Mouse (Mus musculus): ENCODE data around the gene Adgrg1. TPM values are rescaled to one million over a fixed set of nuclear protein-coding genes. Genes with fewer than 3 reads are reported as not detected.
"Not testable (repeated sequence)": the region's sequence is repeated elsewhere in the genome, so short reads cannot be mapped to it uniquely, and the experiment has no call there.

The Adgrg1 gene
- polyA plus RNA-seq, 1 experiment from 2014 or later: 107 TPM

- Histone ChIP-seq H3K4me1 (peaks cover 29% of the 10 kb centered on the region), H3K36me3 (replicated peaks) (no peaks in the 10 kb centered on the region), H3K9me3 (no peaks in the 10 kb centered on the region; the same call in 1 of the 2 replicates), H3K27me3 (ENCODE audit: poor library complexity, severe bottlenecking) (no peaks in the 10 kb centered on the region), H3K27ac (no peak overlapping the region), H3K4me3 (no peak overlapping the region)
- DNase-seq (ENCODE audit: extremely low spot score, low spot score): no peak
- WGBS: 82% methylated on average over 2 of the region's 2 CpGs
Measured at GRCm38 (mm10) chr8:95025421-95025820, 50.9 kb downstream of the Adgrg1 start.

- not testable (repeated sequence) for DNase-seq (ENCODE audit: extremely low spot score, low spot score); H3K36me3 ChIP-seq (replicated peaks)
- WGBS: 55% methylated on average over 7 of the region's 7 CpGs
Measured at GRCm38 (mm10) chr8:95028391-95028790, 53.8 kb downstream of the Adgrg1 start.

GRCm38 (mm10) chr8:95037106-95037925 is 62.8 kb downstream of the Adgrg1 start:
- Histone ChIP-seq H3K4me3 (no peak overlapping the region), H3K27me3 (ENCODE audit: poor library complexity, severe bottlenecking) (no peaks in the 10 kb centered on the region), H3K9me3 (no peaks in the 10 kb centered on the region), H3K4me1 (0 out of 2 replicates have a peak, but pooled peaks cover 4% of the 10 kb centered on the region), H3K36me3 (replicated peaks) (no peaks in the 10 kb centered on the region), H3K27ac (no peak overlapping the region)
- WGBS: 76% methylated on average over 7 of the region's 7 CpGs
- no peak for DNase-seq (ENCODE audit: extremely low spot score, low spot score)

More at GRCm38 (mm10) chr8:95028391-95028790, 53.8 kb downstream of the Adgrg1 start:
- H3K4me1 ChIP-seq: peaks cover 12% of the 10 kb centered on the region
- not testable (repeated sequence) for H3K9me3 ChIP-seq; H3K4me3 ChIP-seq; H3K27me3 ChIP-seq (ENCODE audit: poor library complexity, severe bottlenecking); H3K27ac ChIP-seq

GRCm38 (mm10) chr8:95041883-95042784 is 67.6 kb downstream of the Adgrg1 start:
- DNase-seq (ENCODE audit: extremely low spot score, low spot score): no peak
- Histone ChIP-seq H3K9me3 (no peaks in the 10 kb centered on the region), H3K4me3 (no peak overlapping the region), H3K27ac (no peak overlapping the region), H3K4me1 (peaks cover 10% of the 10 kb centered on the region; the same call in 1 of the 2 replicates), H3K27me3 (ENCODE audit: poor library complexity, severe bottlenecking) (no peaks in the 10 kb centered on the region), H3K36me3 (replicated peaks) (no peaks in the 10 kb centered on the region)
- 77% methylated on average over 6 of the region's 6 CpGs for WGBS

- Histone ChIP-seq H3K4me1 (peaks cover 19% of the 10 kb centered on the region), H3K27ac (no peak overlapping the region), H3K4me3 (no peak overlapping the region), H3K36me3 (replicated peaks) (no peaks in the 10 kb centered on the region), H3K27me3 (ENCODE audit: poor library complexity, severe bottlenecking) (no peaks in the 10 kb centered on the region), H3K9me3 (no peaks in the 10 kb centered on the region)
- DNase-seq (ENCODE audit: extremely low spot score, low spot score): no peak
- WGBS: 70% methylated on average over 4 of the region's 4 CpGs
Measured at GRCm38 (mm10) chr8:95044811-95045210, 70.3 kb downstream of the Adgrg1 start.

GRCm38 (mm10) chr8:95046982-95047381 is 72.4 kb downstream of the Adgrg1 start:
- Histone ChIP-seq H3K27ac (no peak overlapping the region), H3K4me1 (peaks cover 19% of the 10 kb centered on the region), H3K9me3 (no peaks in the 10 kb centered on the region), H3K27me3 (ENCODE audit: poor library complexity, severe bottlenecking) (no peaks in the 10 kb centered on the region), H3K4me3 (no peak overlapping the region), H3K36me3 (replicated peaks) (no peaks in the 10 kb centered on the region)
- WGBS: 82% methylated on average over 3 of the region's 3 CpGs
- no peak for DNase-seq (ENCODE audit: extremely low spot score, low spot score)

- Histone ChIP-seq H3K9me3 (no peaks in the 10 kb centered on the region), H3K4me3 (no peak overlapping the region), H3K27me3 (ENCODE audit: poor library complexity, severe bottlenecking) (no peaks in the 10 kb centered on the region), H3K27ac (no peak overlapping the region), H3K4me1 (peaks cover 19% of the 10 kb centered on the region), H3K36me3 (replicated peaks) (no peaks in the 10 kb centered on the region)
- no peak for DNase-seq (ENCODE audit: extremely low spot score, low spot score)
- 76% methylated on average over 6 of the region's 6 CpGs for WGBS
Measured at GRCm38 (mm10) chr8:95047884-95048680, 73.5 kb downstream of the Adgrg1 start.

GRCm38 (mm10) chr8:95049636-95050035 is 75.1 kb downstream of the Adgrg1 start:
- Histone ChIP-seq H3K4me1 (peaks cover 19% of the 10 kb centered on the region), H3K9me3 (no peaks in the 10 kb centered on the region), H3K4me3 (no peak overlapping the region), H3K27me3 (ENCODE audit: poor library complexity, severe bottlenecking) (no peaks in the 10 kb centered on the region), H3K36me3 (replicated peaks) (no peaks in the 10 kb centered on the region), H3K27ac (no peak overlapping the region)
- 88% methylated on average over 2 of the region's 2 CpGs for WGBS
- DNase-seq (ENCODE audit: extremely low spot score, low spot score): no peak

GRCm38 (mm10) chr8:95054438-95054837 is 79.9 kb downstream of the Adgrg1 start:
- Histone ChIP-seq H3K36me3 (replicated peaks) (no peaks in the 10 kb centered on the region), H3K4me3 (no peak overlapping the region), H3K27me3 (ENCODE audit: poor library complexity, severe bottlenecking) (no peaks in the 10 kb centered on the region), H3K27ac (no peak overlapping the region), H3K4me1 (peaks cover 6% of the 10 kb centered on the region), H3K9me3 (no peaks in the 10 kb centered on the region)
- WGBS: 64% methylated on average over 6 of the region's 6 CpGs
- DNase-seq (ENCODE audit: extremely low spot score, low spot score): no peak

GRCm38 (mm10) chr8:95054927-95055510 is 80.5 kb downstream of the Adgrg1 start, which contains the start of gene Drc7:
Drc7 (plus strand) TSS chr8:95055103.
- no peaks in the 10 kb centered on the region for H3K36me3 ChIP-seq (replicated peaks)
- no peaks in the 10 kb centered on the region for H3K9me3 ChIP-seq
- no peaks in the 10 kb centered on the region for H3K27me3 ChIP-seq (ENCODE audit: poor library complexity, severe bottlenecking)
- H3K4me3 ChIP-seq: no peak within 1 kb of the TSS
- peaks cover 6% of the 10 kb centered on the region for H3K4me1 ChIP-seq
- H3K27ac ChIP-seq: no peak within 1 kb of the TSS
- DNase-seq (ENCODE audit: extremely low spot score, low spot score): peak; percentile 23
- WGBS: 16% methylated on average over 2 of the region's 2 CpGs

GRCm38 (mm10) chr8:95056414-95056813 is 81.9 kb downstream of the Adgrg1 start:
- Histone ChIP-seq H3K27ac (no peak overlapping the region), H3K9me3 (no peaks in the 10 kb centered on the region), H3K4me3 (no peak overlapping the region), H3K36me3 (replicated peaks) (no peaks in the 10 kb centered on the region), H3K4me1 (peaks cover 6% of the 10 kb centered on the region), H3K27me3 (ENCODE audit: poor library complexity, severe bottlenecking) (no peaks in the 10 kb centered on the region)
- DNase-seq (ENCODE audit: extremely low spot score, low spot score): no peak
- WGBS: 79% methylated on average over 5 of the region's 5 CpGs

GRCm38 (mm10) chr8:95058661-95059060 is 84.1 kb downstream of the Adgrg1 start:
- DNase-seq (ENCODE audit: extremely low spot score, low spot score): no peak
- Histone ChIP-seq H3K9me3 (no peaks in the 10 kb centered on the region), H3K36me3 (replicated peaks) (no peaks in the 10 kb centered on the region), H3K4me3 (no peak overlapping the region), H3K4me1 (peaks cover 6% of the 10 kb centered on the region), H3K27me3 (ENCODE audit: poor library complexity, severe bottlenecking) (no peaks in the 10 kb centered on the region), H3K27ac (no peak overlapping the region)
- 85% methylated on average over 6 of the region's 6 CpGs for WGBS
